Mouse (Mus musculus) stomach, postnatal 0 days (tissue): ENCODE data around the gene Wiz. TPM values are rescaled to one million over a fixed set of nuclear protein-coding genes. Genes with fewer than 3 reads are reported as not detected.

Experiments used
- ATAC-seq: fragments of 200-750 bp; cut with Nextera tagmentation; 2 replicates; pipeline ENCODE4 v1.8.0; 2017; ENCODE audit not compliant: low FRiP score, low TSS enrichment
- DNase-seq: peaks from one replicate; pipeline ENCODE4 v3.0.0-alpha.2; 2016; ENCODE audit warnings: low spot score
- H3K27ac ChIP-seq: fragments of 300-500 bp; sonication (generic); replicated peaks from 2 replicates; pipeline ENCODE4 v1.5.1; 2014; ENCODE audit warnings: mild to moderate bottlenecking, control low read depth
- H3K27me3 ChIP-seq: fragments of 300-500 bp; sonication (generic); 2 replicates; pipeline ENCODE4 v1.6.1; 2014; ENCODE audit warnings: low read length; ENCODE audit not compliant: control insufficient read depth, insufficient read depth
- H3K36me3 ChIP-seq: fragments of 300-500 bp; sonication (generic); 2 replicates; pipeline ENCODE4 v1.6.1; 2014; ENCODE audit warnings: low read length, mixed read lengths; ENCODE audit not compliant: control insufficient read depth, insufficient read depth
- H3K4me1 ChIP-seq: fragments of 300-500 bp; sonication (generic); replicated peaks from 2 replicates; pipeline ENCODE4 v1.6.1; 2014; ENCODE audit warnings: antibody characterized with exemption; ENCODE audit not compliant: control insufficient read depth, insufficient read depth
- H3K4me2 ChIP-seq: fragments of 300-500 bp; sonication (generic); replicated peaks from 2 replicates; pipeline ENCODE4 v1.6.1; 2014; ENCODE audit warnings: low read depth, mild to moderate bottlenecking, control low read depth, moderate library complexity
- H3K4me3 ChIP-seq: fragments of 300-500 bp; sonication (generic); 2 replicates; pipeline ENCODE4 v1.5.1; 2014; ENCODE audit warnings: low read depth, low read length, control low read depth
- H3K9ac ChIP-seq: fragments of 300-500 bp; sonication (generic); 2 replicates; pipeline ENCODE4 v1.6.1; 2014; ENCODE audit warnings: mild to moderate bottlenecking, low read length, control low read depth, mixed read lengths
- H3K9me3 ChIP-seq: fragments of 300-500 bp; sonication (generic); 2 replicates; pipeline ENCODE4 v1.6.1; 2016; ENCODE audit warnings: low read length; ENCODE audit not compliant: control insufficient read depth
- CTCF ChIP-seq: IDR thresholded peaks from 2 replicates; pipeline ENCODE4 v1.5.1; 2016; ENCODE audit warnings: antibody characterized with exemption, low read depth, mild to moderate bottlenecking, moderate library complexity
- EP300 ChIP-seq: optimal IDR thresholded peaks from 2 replicates; pipeline ENCODE3; 2016; ENCODE audit warnings: antibody characterized with exemption
- WGBS: fragments of 180-500 bp; shearing (Covaris S2); extraction: QIAGEN DNeasy Blood & Tissue Kit; methylation state at CpG from one replicate; pipeline ENCODE4 v1.1.7; 2014; 5-methylcytosine and 5-hydroxymethylcytosine counted together
- polyA plus RNA-seq: library from polyadenylated mRNA; unstranded; fragments of >200 nt; fragmentation: Nextera tagmentation; extraction: Ambion mirVana; gene quantifications from 2 replicates; pipeline ENCODE4 v1.2.1, GENCODE M21; 2015

Gene Wiz
- polyA plus RNA-seq, 1 experiment from 2014 or later, result 9.6 TPM

DNA sequence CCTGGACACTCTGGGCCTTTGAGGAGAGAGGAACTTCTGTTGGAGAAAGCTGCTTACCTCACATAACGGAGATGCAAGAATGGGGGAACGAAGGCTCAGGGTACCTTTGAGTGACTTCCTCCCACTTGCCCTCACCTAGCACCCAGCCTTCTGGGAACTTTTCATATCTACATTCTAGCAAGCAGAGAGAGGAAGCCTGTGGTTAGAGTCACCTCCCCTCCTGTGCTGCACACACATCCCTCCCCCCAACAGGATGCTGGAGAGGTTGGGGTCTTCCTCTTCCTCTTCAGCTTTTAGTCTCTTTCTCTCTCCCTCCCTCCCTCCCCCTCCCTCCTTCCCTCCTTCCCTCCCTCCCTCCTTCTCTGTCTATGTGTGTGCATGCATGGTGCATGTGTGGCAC is 34.8 kb upstream of the Wiz start, which contains the start of gene Pglyrp2:
Gene Pglyrp2 (minus strand): TSS at position 134 of the 400 bp plus-strand sequence.
- ATAC-seq, result no peak
- no peak within 1 kb of the TSS for H3K4me2 ChIP-seq
- H3K27ac ChIP-seq, result no peak within 1 kb of the TSS
- no peaks in the 10 kb centered on the region for H3K27me3 ChIP-seq
- no peaks in the 10 kb centered on the region for H3K9me3 ChIP-seq
- no peak within 1 kb of the TSS for H3K4me3 ChIP-seq
- 78% methylated on average over 2 of the region's 2 CpGs for WGBS
- no peak within 1 kb of the TSS for H3K9ac ChIP-seq
- no peak for TF ChIP-seq CTCF
- TF ChIP-seq EP300, result no peak
- H3K4me1 ChIP-seq, result no peaks in the 10 kb centered on the region
- DNase-seq, result no peak
- no peaks in the 10 kb centered on the region for H3K36me3 ChIP-seq

DNA sequence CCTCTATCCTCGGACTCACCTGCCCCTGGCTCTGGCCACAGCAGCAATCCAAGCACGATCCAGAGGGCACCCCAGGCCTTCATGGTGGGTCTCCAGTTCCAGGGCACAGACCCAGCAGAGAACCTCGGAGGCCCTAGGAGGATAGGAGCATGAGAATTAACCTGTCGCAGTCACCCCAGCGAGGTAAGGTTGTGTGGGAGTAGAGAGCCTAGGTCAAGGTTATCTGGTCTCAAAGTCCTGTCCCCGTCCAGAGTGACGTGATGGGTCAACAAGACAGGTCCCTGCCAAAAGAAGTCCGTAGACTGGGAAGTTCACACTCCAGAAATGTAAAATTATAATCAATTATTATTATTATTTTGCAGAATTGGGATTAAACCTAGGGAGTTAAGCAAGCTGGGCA is 31.5 kb upstream of the Wiz start:
- no peak overlapping the region for H3K4me3 ChIP-seq
- WGBS, result 79% methylated on average over 8 of the region's 8 CpGs
- no peak for DNase-seq
- no peaks in the 10 kb centered on the region for H3K36me3 ChIP-seq
- no peak for ATAC-seq
- TF ChIP-seq EP300, result no peak
- TF ChIP-seq CTCF, result no peak
- H3K27ac ChIP-seq, result no peak overlapping the region
- no peaks in the 10 kb centered on the region for H3K9me3 ChIP-seq
- no peaks in the 10 kb centered on the region for H3K4me1 ChIP-seq
- no peaks in the 10 kb centered on the region for H3K27me3 ChIP-seq
- no peak overlapping the region for H3K9ac ChIP-seq
- no peak overlapping the region for H3K4me2 ChIP-seq

DNA sequence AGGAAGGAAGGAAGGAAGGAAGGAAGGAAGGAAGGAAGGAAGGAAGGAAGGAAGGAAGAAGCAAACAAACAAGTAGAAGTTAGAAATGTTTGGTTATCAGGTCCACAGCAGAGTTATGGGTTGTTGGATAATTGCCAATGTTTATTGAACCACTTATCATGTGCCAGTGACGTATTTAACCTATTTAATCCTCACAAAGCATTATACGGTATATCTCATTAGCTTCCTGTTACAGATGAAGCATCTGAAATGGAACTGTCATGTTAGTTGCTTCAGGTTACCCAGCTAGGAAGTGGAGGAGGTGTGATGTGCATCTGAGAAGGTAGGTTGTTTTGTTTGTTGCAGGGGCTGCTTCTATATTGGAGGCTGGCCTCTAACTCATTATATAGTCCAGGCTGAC is 30.8 kb upstream of the Wiz start:
- DNase-seq (no peak), ATAC-seq (no peak)
- 17% methylated on average over 2 of the region's 2 CpGs for WGBS
- H3K27ac ChIP-seq, result no peak overlapping the region
- H3K27me3 ChIP-seq, result no peaks in the 10 kb centered on the region
- H3K4me2 ChIP-seq, result no peak overlapping the region
- H3K9ac ChIP-seq, result no peak overlapping the region
- H3K4me3 ChIP-seq, result no peak overlapping the region
- H3K4me1 ChIP-seq, result no peaks in the 10 kb centered on the region
- H3K36me3 ChIP-seq, result no peaks in the 10 kb centered on the region
- no peaks in the 10 kb centered on the region for H3K9me3 ChIP-seq
- TF ChIP-seq EP300, result no peak
- no peak for TF ChIP-seq CTCF

GRCm38 (mm10) chr17:32416771-32417170 is 27.5 kb upstream of the Wiz start:
- Histone ChIP-seq H3K27ac (no peak overlapping the region), H3K4me2 (no peak overlapping the region), H3K36me3 (no peaks in the 10 kb centered on the region), H3K9me3 (no peaks in the 10 kb centered on the region), H3K9ac (no peak overlapping the region), H3K27me3 (no peaks in the 10 kb centered on the region), H3K4me3 (no peak overlapping the region), H3K4me1 (no peaks in the 10 kb centered on the region)
- no peak for DNase-seq
- WGBS, result 91% methylated on average over 14 of the region's 14 CpGs
- ATAC-seq, result no peak
- TF ChIP-seq EP300 (no peak), CTCF (no peak)

DNA sequence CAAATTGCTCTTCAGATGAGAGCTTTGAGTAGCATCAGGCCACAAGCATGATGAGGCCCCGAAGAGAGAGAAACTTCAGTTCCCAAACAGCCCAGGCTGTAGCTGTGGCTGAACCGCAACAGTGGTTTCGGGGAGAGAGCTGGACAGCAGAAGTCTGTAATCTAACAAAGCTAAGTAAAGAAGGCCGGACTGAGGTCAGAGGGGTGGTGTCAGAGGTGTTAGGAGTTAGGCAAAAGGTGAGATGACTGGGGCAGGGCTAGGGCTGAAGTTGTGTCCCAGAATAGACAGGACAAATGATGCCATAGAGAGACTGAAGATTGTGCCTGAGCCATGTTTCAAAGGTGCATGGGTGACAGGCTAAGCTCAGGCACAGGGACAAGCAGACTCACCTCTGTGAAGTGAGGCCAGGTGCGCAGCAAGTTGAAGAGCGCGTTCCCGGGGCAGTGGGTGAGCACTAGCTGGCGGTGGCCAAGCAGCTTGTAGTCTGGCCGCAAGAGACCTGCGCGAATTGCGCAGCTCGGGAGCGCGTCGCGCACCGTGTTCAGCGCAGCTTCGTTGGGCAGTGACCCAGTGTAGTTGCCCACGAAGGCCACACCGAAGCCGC is 26.3 kb upstream of the Wiz start:
- ATAC-seq (no peak), DNase-seq (no peak)
- H3K9ac ChIP-seq, result no peak overlapping the region
- no peak overlapping the region for H3K4me3 ChIP-seq
- TF ChIP-seq CTCF, result no peak
- no peak for TF ChIP-seq EP300
- H3K27ac ChIP-seq, result no peak overlapping the region
- H3K9me3 ChIP-seq, result no peaks in the 10 kb centered on the region
- H3K4me2 ChIP-seq, result no peak overlapping the region
- no peaks in the 10 kb centered on the region for H3K27me3 ChIP-seq
- H3K36me3 ChIP-seq, result no peaks in the 10 kb centered on the region
- H3K4me1 ChIP-seq, result no peaks in the 10 kb centered on the region
- WGBS, result 33% methylated on average over 24 of the region's 24 CpGs

- H3K4me1 ChIP-seq, result no peaks in the 10 kb centered on the region
- H3K9ac ChIP-seq, result no peak overlapping the region
- DNase-seq (no peak), ATAC-seq (no peak)
- no peaks in the 10 kb centered on the region for H3K27me3 ChIP-seq
- H3K4me2 ChIP-seq, result no peak overlapping the region
- WGBS, result 85% methylated on average over 6 of the region's 6 CpGs
- TF ChIP-seq CTCF, result no peak
- no peak for TF ChIP-seq EP300
- no peak overlapping the region for H3K4me3 ChIP-seq
- no peaks in the 10 kb centered on the region for H3K9me3 ChIP-seq
- H3K36me3 ChIP-seq, result no peaks in the 10 kb centered on the region
- no peak overlapping the region for H3K27ac ChIP-seq
Measured at GRCm38 (mm10) chr17:32411898-32412297, 22.7 kb upstream of the Wiz start.
